Mouse (Mus musculus) urinary bladder, adult 18-20 months (tissue): ENCODE results near the gene Ceacam16.

ENCODE experiments used
- DNase-seq, 2 experiments: peaks; one replicate each; pipeline ENCODE4 v3.0.0; 2022; ENCODE audit warnings: low spot score in 2 of 2, mixed read lengths in 2 of 2

Ceacam16 gene

DNA sequence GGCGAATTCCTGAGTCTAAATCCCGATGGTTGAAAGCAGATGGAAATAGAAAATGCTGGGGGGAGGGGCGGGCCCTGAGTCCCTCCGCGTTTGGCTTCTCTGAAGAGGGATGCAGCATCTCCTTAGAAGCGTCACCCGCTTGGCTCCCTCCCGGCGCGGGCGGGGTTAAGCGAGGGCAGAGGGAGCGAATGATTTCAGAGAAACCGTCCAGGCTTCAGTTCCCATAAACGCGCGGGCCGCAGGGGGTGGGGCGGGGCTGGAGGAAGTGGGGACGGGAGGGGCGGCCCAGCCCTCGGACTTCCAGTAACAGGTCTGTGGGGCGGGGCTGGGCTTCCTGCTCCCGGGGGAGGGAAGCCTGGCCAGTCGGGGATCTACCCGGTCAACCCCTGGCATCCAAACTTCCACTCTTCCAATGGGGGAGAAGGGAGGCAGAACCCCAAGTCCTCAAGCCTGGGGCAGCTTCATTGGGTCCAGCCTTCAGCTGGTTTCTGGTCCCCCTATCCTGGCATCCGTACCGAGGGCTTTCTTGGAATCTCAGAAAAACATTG is 44.8 kb downstream of the Ceacam16 start:
- peak; percentile 85 to 86 for DNase-seq

- no peak for DNase-seq
Observed at GRCm38 (mm10) chr7:19815296-19816223, 45.5 kb downstream of the Ceacam16 start.

- no peak for DNase-seq
Observed at GRCm38 (mm10) chr7:19813579-19814122, 47.4 kb downstream of the Ceacam16 start.

GRCm38 (mm10) chr7:19813161-19813560 is 47.9 kb downstream of the Ceacam16 start:
- no peak for DNase-seq

GRCm38 (mm10) chr7:19811114-19811513 is 50.0 kb downstream of the Ceacam16 start:
- DNase-seq: no peak

DNA sequence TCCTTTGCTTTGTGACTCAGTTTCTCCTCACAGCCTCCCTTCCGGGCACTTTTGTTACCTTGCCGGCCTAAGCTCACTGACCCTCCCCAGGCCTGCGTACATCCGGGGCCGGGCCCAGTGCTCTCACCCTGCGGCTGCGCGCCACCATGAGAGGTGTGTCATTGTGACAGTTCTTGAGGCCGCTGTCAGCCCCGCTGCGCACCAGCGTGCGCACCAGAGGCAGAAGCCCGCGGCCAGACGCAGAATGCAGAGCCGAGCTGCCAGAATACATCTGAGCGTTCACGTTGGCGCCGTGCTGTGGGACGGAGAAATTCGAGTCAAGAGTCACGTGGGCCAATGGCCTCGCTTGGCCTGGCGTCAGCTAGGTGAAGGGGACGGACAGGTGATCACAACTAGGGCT is 51.7 kb downstream of the Ceacam16 start:
- no peak for DNase-seq

DNA sequence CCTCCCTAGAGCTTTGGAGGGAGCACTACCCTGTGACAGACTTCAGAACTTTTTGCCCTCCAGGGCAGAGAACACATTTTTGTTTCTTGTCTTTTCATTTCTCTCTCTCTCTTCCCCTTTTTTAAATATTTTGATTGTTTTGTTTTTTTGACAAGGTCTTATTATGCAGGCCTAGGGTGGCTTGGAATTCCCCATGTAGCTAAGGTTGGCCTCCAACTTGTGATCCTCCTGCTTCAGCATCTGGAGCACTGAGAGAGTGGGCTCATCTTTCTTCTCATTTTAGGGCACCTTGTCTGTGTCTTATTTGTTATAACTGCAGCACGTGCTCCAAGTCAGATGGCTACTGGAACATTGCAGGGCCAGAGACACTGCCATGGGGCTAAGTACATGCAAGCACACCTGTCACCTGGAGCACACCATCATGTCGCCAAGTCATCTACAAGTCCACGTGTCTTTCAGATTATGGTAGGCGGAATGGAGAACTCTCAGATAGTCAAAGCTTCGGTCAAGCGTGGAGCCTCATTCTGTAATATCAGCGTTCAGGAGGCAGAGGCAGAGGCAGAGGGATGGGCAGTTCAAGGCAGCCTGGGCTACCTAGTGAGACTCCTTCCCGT is 54.6 kb downstream of the Ceacam16 start:
- no peak for DNase-seq

- DNase-seq: peak; percentile 55 to 79
Observed at GRCm38 (mm10) chr7:19802995-19803394, 58.1 kb downstream of the Ceacam16 start.
